Mouse (Mus musculus) small intestine, adult 2 months (tissue): ENCODE measurements around the gene Cd63. TPM values are rescaled to one million over a fixed set of nuclear protein-coding genes. Genes with fewer than 3 reads are reported as not detected.

Experiments
- H3K27ac ChIP-seq: fragments of 200-500 bp; 2 replicates; pipeline ENCODE4 v1.5.1; 2012; ENCODE audit warnings: low read depth, low read length, control low read depth, inconsistent platforms; ENCODE audit not compliant: insufficient read depth
- H3K27me3 ChIP-seq: fragments of 200-500 bp; 2 replicates; pipeline ENCODE4 v1.6.1; 2012; ENCODE audit warnings: mild to moderate bottlenecking, moderate library complexity, low read length, inconsistent platforms; ENCODE audit not compliant: control insufficient read depth, insufficient read depth
- H3K36me3 ChIP-seq: fragments of 200-500 bp; 2 replicates; pipeline ENCODE4 v1.6.1; 2012; ENCODE audit warnings: mild to moderate bottlenecking, low read length, control low read depth, inconsistent platforms; ENCODE audit not compliant: control insufficient read depth, insufficient read depth
- H3K4me1 ChIP-seq: fragments of 200-500 bp; 2 replicates; pipeline ENCODE4 v1.6.1; 2012; ENCODE audit warnings: low read length, inconsistent platforms, mixed read lengths; ENCODE audit not compliant: control insufficient read depth, insufficient read depth, insufficient read length
- H3K4me3 ChIP-seq: fragments of 200-500 bp; 2 replicates; pipeline ENCODE4 v1.5.1; 2012; ENCODE audit warnings: low read depth, mild to moderate bottlenecking, control low read depth, inconsistent platforms, low read length, moderate library complexity
- CTCF ChIP-seq: fragments of 200-500 bp; IDR thresholded peaks from 2 replicates; pipeline ENCODE4 v1.5.1; 2012; ENCODE audit warnings: low read depth, mild to moderate bottlenecking, control low read depth, inconsistent platforms, low read length, moderate library complexity, mixed read lengths; ENCODE audit not compliant: insufficient replicate concordance, insufficient read length; ENCODE audit errors: extremely low read depth
- POLR2A ChIP-seq: fragments of 200-500 bp; IDR thresholded peaks from 2 replicates; pipeline ENCODE4 v1.6.1; 2012; ENCODE audit warnings: low read depth, mild to moderate bottlenecking, control low read depth, inconsistent platforms, low read length, moderate library complexity
- WGBS: fragments of 180-500 bp; shearing (Covaris S2); methylation state at CpG from one replicate; pipeline ENCODE4 v1.1.7; 2018; 5-methylcytosine and 5-hydroxymethylcytosine counted together
- polyA plus RNA-seq: library from polyadenylated mRNA; depleted of rRNA; stranded (reverse); fragments of >200 nt; gene quantifications from 2 replicates; pipeline ENCODE4 v1.2.3, GENCODE M21; 2012

Cd63 gene
- polyA plus RNA-seq, 1 experiment: 91.5 TPM

DNA sequence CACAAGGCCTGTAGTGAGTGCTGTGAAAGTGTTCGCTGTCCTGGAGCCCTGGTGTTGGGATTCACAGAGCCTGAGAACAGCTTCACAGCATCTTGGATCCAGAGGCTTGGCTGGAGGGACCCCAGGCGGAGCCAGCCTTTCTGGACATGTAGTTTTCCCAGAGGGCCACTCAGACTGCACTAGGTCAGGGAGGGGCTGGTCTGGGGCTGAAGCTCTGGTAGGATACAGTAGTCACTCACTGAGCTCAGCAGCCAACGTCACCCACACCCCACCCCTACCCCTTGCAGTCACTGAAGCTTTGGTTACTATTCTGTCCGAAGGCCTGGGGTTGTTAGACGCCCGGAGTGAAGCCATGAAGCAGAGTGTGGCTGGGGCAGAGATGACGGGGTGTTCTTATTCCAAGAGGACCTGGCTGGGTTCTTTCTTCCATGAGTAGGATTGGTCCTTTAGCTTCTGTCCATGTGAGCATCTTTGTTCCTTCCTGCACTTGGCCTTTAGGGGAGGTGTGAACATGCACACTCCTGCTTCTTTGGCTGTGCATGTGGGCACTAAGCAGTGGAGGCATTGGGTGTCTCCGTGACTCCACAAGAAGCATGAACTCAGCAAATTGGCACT is 35.1 kb downstream of the Cd63 start:
- no peak overlapping the region for H3K27ac ChIP-seq

GRCm38 (mm10) chr10:128937756-128938390 is 37.1 kb downstream of the Cd63 start:
- H3K4me3 ChIP-seq: no peak overlapping the region
- no peak for TF ChIP-seq POLR2A
- no peak for TF ChIP-seq CTCF
- H3K36me3 ChIP-seq: no peaks in the 10 kb centered on the region
- peaks cover 10% of the 10 kb centered on the region; the same call in 1 of the 2 replicates for H3K4me1 ChIP-seq
- 83% methylated on average over 12 of the region's 12 CpGs for WGBS
- H3K27ac ChIP-seq: no peak overlapping the region
- H3K27me3 ChIP-seq: peaks cover 12% of the 10 kb centered on the region

More for the DNA sequence above, 35.1 kb downstream of the Cd63 start:
- Histone ChIP-seq H3K27me3 (peaks cover 15% of the 10 kb centered on the region), H3K36me3 (no peaks in the 10 kb centered on the region), H3K4me1 (peaks cover 10% of the 10 kb centered on the region; the same call in 1 of the 2 replicates), H3K4me3 (0 out of 2 replicates have a peak overlapping the region, but pooled peaks have one; percentile 4)
- WGBS: 84% methylated on average over 8 of the region's 8 CpGs
- TF ChIP-seq POLR2A: no peak
- no peak for TF ChIP-seq CTCF

- peaks cover 10% of the 10 kb centered on the region; the same call in 1 of the 2 replicates for H3K4me1 ChIP-seq
- TF ChIP-seq POLR2A: no peak
- H3K27me3 ChIP-seq: peaks cover 8% of the 10 kb centered on the region
- H3K4me3 ChIP-seq: no peak overlapping the region
- 38% methylated on average over 9 of the region's 9 CpGs for WGBS
- H3K36me3 ChIP-seq: no peaks in the 10 kb centered on the region
- peak overlapping the region; percentile 52; the same call in 1 of the 2 replicates for H3K27ac ChIP-seq
Observed at GRCm38 (mm10) chr10:128938457-128938856, 37.7 kb downstream of the Cd63 start.

GRCm38 (mm10) chr10:128938974-128939373 is 38.2 kb downstream of the Cd63 start:
- Histone ChIP-seq H3K4me3 (peak overlapping the region; percentile 29; the same call in 1 of the 2 replicates), H3K36me3 (no peaks in the 10 kb centered on the region), H3K27me3 (peaks cover 3% of the 10 kb centered on the region), H3K27ac (peak overlapping the region; percentile 52), H3K4me1 (peaks cover 7% of the 10 kb centered on the region; the same call in 1 of the 2 replicates)
- TF ChIP-seq CTCF: no peak
- peak; percentile 26; the same call in 1 of the 2 replicates for TF ChIP-seq POLR2A
- WGBS: 21% methylated on average over 5 of the region's 5 CpGs

DNA sequence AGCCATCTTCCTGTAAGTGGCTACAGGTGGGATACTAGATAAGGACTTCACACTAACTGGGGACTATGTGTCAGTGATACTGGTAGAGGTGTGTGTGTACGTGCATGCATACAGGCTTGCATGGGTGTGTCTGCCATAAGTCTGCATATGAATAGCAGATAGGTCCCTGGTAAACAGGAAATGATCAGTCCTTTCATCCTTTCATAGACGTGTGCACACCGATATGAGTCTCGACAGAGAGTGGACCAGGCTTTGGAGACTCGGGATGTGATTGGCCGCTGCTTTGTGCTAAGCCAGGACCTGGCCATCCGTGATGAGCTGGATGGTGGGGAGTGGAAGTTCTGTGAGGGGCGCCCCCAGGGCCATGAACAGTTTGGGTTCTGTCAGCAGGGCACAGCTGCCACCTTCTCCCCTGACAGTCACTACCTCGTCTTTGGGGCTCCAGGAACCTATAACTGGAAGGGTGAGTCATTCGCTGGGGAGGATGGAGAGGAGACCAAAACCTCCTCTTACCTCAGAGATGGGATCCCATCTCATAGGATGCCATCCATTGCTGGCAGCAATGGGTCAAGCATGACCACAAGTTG is 39.8 kb downstream of the Cd63 start:
- Histone ChIP-seq H3K36me3 (no peaks in the 10 kb centered on the region), H3K27ac (no peak overlapping the region), H3K27me3 (no peaks in the 10 kb centered on the region), H3K4me1 (peaks cover 2% of the 10 kb centered on the region; the same call in 1 of the 2 replicates), H3K4me3 (no peak overlapping the region)
- TF ChIP-seq POLR2A: no peak
- TF ChIP-seq CTCF: no peak
- 83% methylated on average over 10 of the region's 10 CpGs for WGBS

DNA sequence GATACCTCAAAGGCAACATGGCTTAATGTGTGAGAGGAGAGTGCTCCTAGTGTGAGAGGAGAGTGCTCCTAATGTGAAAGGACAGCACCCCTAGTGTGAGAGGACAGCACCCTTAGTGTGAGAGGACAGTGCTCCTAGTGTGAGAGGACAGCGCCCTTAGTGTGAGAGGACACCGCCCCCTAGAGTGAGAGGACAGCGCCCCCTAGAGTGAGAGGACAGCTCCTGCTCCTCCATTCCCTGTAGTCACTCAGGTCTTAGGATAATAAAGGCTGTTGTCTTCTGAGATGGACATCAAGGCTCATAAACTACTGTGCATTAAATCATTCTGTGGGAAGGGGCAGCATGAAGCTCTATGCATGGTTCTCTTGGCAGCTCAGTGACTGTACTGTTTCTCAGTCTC is 44.9 kb downstream of the Cd63 start:
- Histone ChIP-seq H3K4me3 (no peak overlapping the region), H3K4me1 (no peaks in the 10 kb centered on the region), H3K36me3 (no peaks in the 10 kb centered on the region), H3K27ac (no peak overlapping the region), H3K27me3 (no peaks in the 10 kb centered on the region)
- TF ChIP-seq CTCF: peak; percentile 68; the same call in 1 of the 2 replicates
- no peak for TF ChIP-seq POLR2A
- WGBS: 17% methylated on average over 3 of the region's 3 CpGs

GRCm38 (mm10) chr10:128947496-128947895 is 46.7 kb downstream of the Cd63 start:
- H3K27ac ChIP-seq: no peak overlapping the region
- no peaks in the 10 kb centered on the region for H3K36me3 ChIP-seq
- H3K4me3 ChIP-seq: no peak overlapping the region
- no peaks in the 10 kb centered on the region for H3K27me3 ChIP-seq
- TF ChIP-seq CTCF: no peak
- WGBS: 91% methylated on average over 4 of the region's 4 CpGs
- no peaks in the 10 kb centered on the region for H3K4me1 ChIP-seq
